Mouse (Mus musculus) CH12.LX (cell line): ENCODE results near the gene Hand1. TPM values are rescaled to one million over a fixed set of nuclear protein-coding genes. Genes with fewer than 3 reads are reported as not detected.
A peak's percentile ranks its signal among the peaks of the same experiment; 100 is the strongest.

Experiments
- DNase-seq: peaks from one replicate; pipeline ENCODE4 v3.0.0-alpha.2; 2013; ENCODE audit errors: extremely low read depth
- H3K27ac ChIP-seq: 2 replicates; pipeline ENCODE4 v1.5.1; 2012; ENCODE audit warnings: low read depth, mild to moderate bottlenecking, control low read depth, moderate library complexity; ENCODE audit not compliant: insufficient read depth
- H3K27me3 ChIP-seq: replicated peaks from 2 replicates; pipeline ENCODE3; 2012; ENCODE audit warnings: inconsistent platforms
- H3K36me3 ChIP-seq, 2 experiments: replicated peaks in 1 of 2; 2 replicates each; pipeline versions ENCODE3 to v1.6.1; 2012; ENCODE audit warnings: inconsistent platforms in 1 of 2, low read length in 1 of 2, mild to moderate bottlenecking in 1 of 2, mixed read lengths in 1 of 2, moderate library complexity in 1 of 2; ENCODE audit not compliant: control insufficient read depth in 1 of 2, insufficient read depth in 1 of 2
- H3K4me1 ChIP-seq, 2 experiments: 2 replicates each; pipeline ENCODE4 v1.6.1; 2012; ENCODE audit warnings: inconsistent platforms in 1 of 2, moderate library complexity in 1 of 2; ENCODE audit not compliant: insufficient read depth in 2 of 2, control insufficient read depth in 1 of 2
- H3K4me2 ChIP-seq: 2 replicates; pipeline ENCODE4 v1.6.1; 2012; ENCODE audit warnings: low read depth, mild to moderate bottlenecking, control low read depth; ENCODE audit not compliant: poor library complexity, insufficient read depth, severe bottlenecking
- H3K4me3 ChIP-seq, 3 experiments: fragments of 150-350 bp in 1 of 3; sonication (generic) in 1 of 3; replicated peaks in 1 of 3; 2 replicates each; pipeline versions ENCODE3 to v1.5.1; 2011 to 2012; ENCODE audit warnings: low read depth in 2 of 3, low read length in 2 of 3, mild to moderate bottlenecking in 2 of 3, moderate library complexity in 2 of 3, control low read depth in 1 of 3, improper control_type of control experiment in 1 of 3, inconsistent platforms in 1 of 3, mixed read lengths in 1 of 3; ENCODE audit not compliant: poor library complexity in 1 of 3
- H3K79me2 ChIP-seq: replicated peaks from 2 replicates; pipeline ENCODE4 v1.6.1; 2012; ENCODE audit warnings: mild to moderate bottlenecking, moderate library complexity; ENCODE audit not compliant: control insufficient read depth, poor library complexity, insufficient read depth, severe bottlenecking; ENCODE audit errors: extremely low read depth
- H3K9ac ChIP-seq: 2 replicates; pipeline ENCODE4 v1.6.1; 2012; ENCODE audit warnings: low read depth, mild to moderate bottlenecking, control low read depth, moderate library complexity; ENCODE audit not compliant: insufficient read depth
- H3K9me3 ChIP-seq: replicated peaks from 2 replicates; pipeline ENCODE3; 2012; ENCODE audit warnings: low read length, inconsistent platforms, mixed read lengths
- CTCF ChIP-seq, 2 experiments: IDR thresholded peaks in 1 of 2; conservative IDR thresholded peaks in 1 of 2; 2 replicates each; pipeline ENCODE4 v1.5.1; 2011 to 2012; ENCODE audit warnings: low read depth in 2 of 2, low read length in 2 of 2, improper control_type of control experiment in 1 of 2, inconsistent platforms in 1 of 2, mild to moderate bottlenecking in 1 of 2, moderate library complexity in 1 of 2
- GABPA ChIP-seq: IDR thresholded peaks from 2 replicates; pipeline ENCODE4 v1.6.1; 2012; ENCODE audit warnings: low read depth, low read length, improper control_type of control experiment, inconsistent platforms; ENCODE audit not compliant: insufficient replicate concordance
- IRF4 ChIP-seq: IDR thresholded peaks from 2 replicates; pipeline ENCODE4 v1.6.1; 2014; ENCODE audit warnings: low read depth, mild to moderate bottlenecking, inconsistent platforms, low read length, improper control_type of control experiment
- JUN ChIP-seq: IDR thresholded peaks from 2 replicates; pipeline ENCODE4 v1.6.1; 2011; ENCODE audit warnings: low read depth, mild to moderate bottlenecking, low read length, improper control_type of control experiment, moderate library complexity; ENCODE audit not compliant: insufficient read depth
- MAFK ChIP-seq: IDR thresholded peaks from 2 replicates; pipeline ENCODE4 v1.6.1; 2011; ENCODE audit warnings: low read length, improper control_type of control experiment; ENCODE audit not compliant: insufficient replicate concordance
- MAX ChIP-seq: IDR thresholded peaks from 2 replicates; pipeline ENCODE4 v1.6.1; 2011; ENCODE audit warnings: low read length, improper control_type of control experiment
- MAZ ChIP-seq: IDR thresholded peaks from 2 replicates; pipeline ENCODE4 v1.6.1; 2012; ENCODE audit warnings: low read depth, mild to moderate bottlenecking, inconsistent platforms, low read length, improper control_type of control experiment, moderate library complexity
- MEF2A ChIP-seq: IDR thresholded peaks from 2 replicates; pipeline ENCODE4 v1.6.1; 2014; ENCODE audit warnings: low read depth, mild to moderate bottlenecking, inconsistent platforms, low read length, improper control_type of control experiment, borderline replicate concordance
- MYC ChIP-seq: IDR thresholded peaks from 2 replicates; pipeline ENCODE4 v1.6.1; 2011; ENCODE audit warnings: low read depth, mild to moderate bottlenecking, improper control_type of control experiment, low read length
- NELFE ChIP-seq: IDR thresholded peaks from 2 replicates; pipeline ENCODE4 v1.6.1; 2011; ENCODE audit warnings: low read depth, low read length, improper control_type of control experiment
- NRF1 ChIP-seq: IDR thresholded peaks from 2 replicates; pipeline ENCODE4 v1.6.1; 2014; ENCODE audit warnings: low read depth, mild to moderate bottlenecking, inconsistent platforms, low read length, improper control_type of control experiment, moderate library complexity
- POLR2A ChIP-seq: IDR thresholded peaks from 2 replicates; pipeline ENCODE4 v1.6.1; 2011; ENCODE audit warnings: low read depth, mild to moderate bottlenecking, improper control_type of control experiment, low read length
- POLR2AphosphoS2 ChIP-seq: IDR thresholded peaks from 2 replicates; pipeline ENCODE4 v1.6.1; 2011; ENCODE audit warnings: low read depth, low read length, improper control_type of control experiment
- RAD21 ChIP-seq: IDR thresholded peaks from 2 replicates; pipeline ENCODE4 v1.6.1; 2011; ENCODE audit warnings: low read depth, mild to moderate bottlenecking, low read length, improper control_type of control experiment, moderate library complexity
- RCOR1 ChIP-seq: conservative IDR thresholded peaks from 2 replicates; pipeline ENCODE4 v1.6.1; 2012; ENCODE audit warnings: low read depth, mild to moderate bottlenecking, inconsistent platforms, low read length, improper control_type of control experiment
- SMC3 ChIP-seq: IDR thresholded peaks from 2 replicates; pipeline ENCODE4 v1.6.1; 2011; ENCODE audit warnings: low read depth, low read length, improper control_type of control experiment
- TBP ChIP-seq: conservative IDR thresholded peaks from 2 replicates; pipeline ENCODE4 v1.6.1; 2011; ENCODE audit warnings: low read depth, low read length, improper control_type of control experiment
- USF2 ChIP-seq: conservative IDR thresholded peaks from 2 replicates; pipeline ENCODE4 v1.6.1; 2011; ENCODE audit warnings: low read depth, low read length, improper control_type of control experiment
- ZKSCAN1 ChIP-seq: IDR thresholded peaks from 2 replicates; pipeline ENCODE4 v1.6.1; 2012; ENCODE audit warnings: low read depth, inconsistent platforms, low read length, improper control_type of control experiment, borderline replicate concordance
- dilution Hi-C: fragments of 300-500 bp; cut with MboI; formaldehyde crosslinking; loops from 2 replicates; pipeline ENCODE4 v1.14.3; 2020; ENCODE audit warnings: low sequenced_read_pairs; ENCODE audit not compliant: extremely low pct_unique_long_range_greater_than_20kb, extremely low pct_ligation_motif_present
- in situ Hi-C: fragments of 300-500 bp; cut with MboI; formaldehyde crosslinking; loops from 3 replicates; pipeline ENCODE4 v1.14.3; 2019; ENCODE audit warnings: low sequenced_read_pairs, low pct_ligation_motif_present, low pct_unique_long_range_greater_than_20kb, mixed read lengths
- polyA plus RNA-seq: library from polyadenylated mRNA; unstranded; fragments of >175 nt; gene quantifications from 2 replicates; pipeline ENCODE4 v1.2.1, GENCODE M21; 2012; ENCODE audit warnings: low read depth; ENCODE audit not compliant: insufficient read length
- total RNA-seq, 2 experiments: library from RNA; depleted of rRNA; stranded (reverse); fragments of 300-350 nt in 1 of 2; fragments of >200 nt in 1 of 2; gene quantifications; 2 replicates each; pipeline ENCODE4 v1.2.3; 2012 to 2014

The Hand1 gene
- total and polyA plus RNA-seq, 3 experiments = not detected

DNA sequence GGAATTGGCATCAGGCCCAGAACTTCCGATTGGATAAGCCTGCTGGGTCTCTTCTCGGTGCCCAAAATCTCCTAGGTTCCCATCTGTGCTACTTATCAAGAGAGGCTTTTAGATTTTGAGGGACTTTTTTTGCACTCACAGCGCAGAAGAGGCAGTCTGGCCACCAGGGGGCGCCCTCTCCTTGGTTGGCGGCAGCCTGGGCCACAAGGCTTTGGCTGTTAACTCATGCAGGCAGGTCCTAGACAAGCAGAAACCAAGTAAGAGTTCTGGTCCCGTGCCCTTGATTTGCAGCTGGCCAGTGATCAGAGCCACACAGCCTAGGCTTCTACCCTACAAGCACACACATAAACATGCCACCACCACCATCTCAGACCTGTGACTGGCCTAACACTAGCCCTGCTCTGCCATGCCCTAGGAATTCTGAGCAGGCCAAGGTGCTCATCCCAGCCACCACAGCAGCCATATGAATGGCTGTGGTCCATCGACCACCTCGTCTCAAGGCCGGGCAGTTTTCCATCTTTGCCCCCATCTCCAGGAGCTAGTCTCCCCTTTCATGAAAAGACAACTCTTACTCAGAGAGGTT is 12.5 kb downstream of the Hand1 start (continued):
- TF ChIP-seq CTCF (conservative IDR thresholded peaks at IDR 0.05 in 1 of 2, IDR thresholded peaks at IDR 0.05 in 1 of 2; ENCODE audit: low read depth in 2 of 2, low read length in 2 of 2) = peak; percentile 89 to 96
- no peak for TF ChIP-seq POLR2A
- TF ChIP-seq SMC3 = peak; percentile 95
- no peak for TF ChIP-seq ZKSCAN1
- TF ChIP-seq NELFE = peak; percentile 31; the same call in 1 of the 2 replicates
- TF ChIP-seq JUN = no peak
- no peak for TF ChIP-seq MYC
- no peak for TF ChIP-seq TBP
- 0 out of 2 replicates have a peak, but pooled peaks have one; percentile 10 for TF ChIP-seq MAX
- no peak for TF ChIP-seq POLR2AphosphoS2
- no peak for TF ChIP-seq NRF1
- TF ChIP-seq RCOR1 = no peak
- peak; percentile 85 for TF ChIP-seq RAD21
- TF ChIP-seq USF2 = no peak
- TF ChIP-seq MEF2A = peak; percentile 24; the same call in 1 of the 2 replicates
- TF ChIP-seq MAZ = 0 out of 2 replicates have a peak, but pooled peaks have one; percentile 37
- TF ChIP-seq, all 38 proteins: peak for 11

DNA sequence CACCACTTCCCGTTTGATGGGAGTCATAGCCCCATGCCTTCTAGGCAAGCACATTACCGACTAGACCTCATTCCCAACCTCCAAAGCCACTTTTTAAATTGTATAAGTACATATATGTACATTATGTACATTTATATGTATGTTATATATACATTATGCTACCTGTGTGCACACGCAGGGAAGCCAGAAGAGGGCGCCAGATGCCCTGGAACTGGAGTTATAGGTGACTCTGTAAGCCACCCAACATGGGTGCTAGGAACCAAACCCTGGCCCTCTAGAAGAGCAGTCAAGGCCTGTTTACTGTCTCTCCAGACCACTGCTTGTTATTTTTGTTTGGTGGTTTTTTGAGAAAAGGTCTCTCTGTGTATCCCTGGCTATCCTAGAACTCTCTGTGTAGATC is 14.4 kb downstream of the Hand1 start:
- Histone ChIP-seq H3K4me3 (no peak overlapping the region), H3K36me3 (no peaks in the 10 kb centered on the region), H3K27me3 (no peaks in the 10 kb centered on the region), H3K4me1 (peaks cover 0 to 3% of the 10 kb centered on the region in 2 experiments; a peak in 1 of 4 replicates), H3K9me3 (no peaks in the 10 kb centered on the region), H3K27ac (no peak overlapping the region), H3K9ac (no peak overlapping the region), H3K4me2 (no peak overlapping the region), H3K79me2 (no peaks in the 10 kb centered on the region)
- dilution Hi-C loops = no loop called here
- in situ Hi-C loops = no loop called here
- DNase-seq = no peak
- peak; percentile 11 for TF ChIP-seq RAD21
- no peak for TF ChIP-seq RCOR1
- 0 out of 2 replicates have a peak, but pooled peaks have one; percentile 4 for TF ChIP-seq SMC3
- TF ChIP-seq IRF4 = no peak
- no peak for TF ChIP-seq GABPA
- TF ChIP-seq MAFK = no peak
- TF ChIP-seq CTCF (conservative IDR thresholded peaks at IDR 0.05 in 1 of 2, IDR thresholded peaks at IDR 0.05 in 1 of 2; ENCODE audit: low read depth in 2 of 2, low read length in 2 of 2) = peak in 1 of 2 experiments; percentile 43; a peak in 2 of 4 replicates
